Mouse (Mus musculus) kidney, adult 2 months (tissue): ENCODE data around the gene Mgp. TPM values are rescaled to one million over a fixed set of nuclear protein-coding genes. Genes with fewer than 3 reads are reported as not detected.

Experiments used
- DNase-seq: peaks from one replicate; pipeline ENCODE4 v3.0.0; 2021
- H3K27ac ChIP-seq: fragments of 200-500 bp; 2 replicates; pipeline ENCODE4 v1.5.1; 2012; ENCODE audit warnings: low read depth, low read length, control low read depth, inconsistent platforms; ENCODE audit not compliant: insufficient read depth
- H3K27me3 ChIP-seq: fragments of 200-500 bp; replicated peaks from 2 replicates; pipeline ENCODE4 v1.6.1; 2012; ENCODE audit warnings: mild to moderate bottlenecking, moderate library complexity, low read length, inconsistent platforms; ENCODE audit not compliant: control insufficient read depth, insufficient read depth
- H3K36me3 ChIP-seq: fragments of 200-500 bp; 2 replicates; pipeline ENCODE4 v1.6.1; 2012; ENCODE audit warnings: mild to moderate bottlenecking, moderate library complexity, low read length, inconsistent platforms; ENCODE audit not compliant: control insufficient read depth, insufficient read depth
- H3K4me1 ChIP-seq: fragments of 200-500 bp; 2 replicates; pipeline ENCODE4 v1.6.1; 2011; ENCODE audit warnings: low read length; ENCODE audit not compliant: control insufficient read depth, insufficient read depth
- H3K4me3 ChIP-seq: fragments of 200-500 bp; 2 replicates; pipeline ENCODE4 v1.5.1; 2011; ENCODE audit warnings: mild to moderate bottlenecking, low read depth, low read length, control low read depth; ENCODE audit not compliant: insufficient read depth
- CTCF ChIP-seq: fragments of 200-500 bp; conservative IDR thresholded peaks from 2 replicates; pipeline ENCODE4 v1.5.1; 2011; ENCODE audit warnings: low read depth, mild to moderate bottlenecking, control low read depth, low read length, moderate library complexity, mixed read lengths; ENCODE audit not compliant: insufficient read depth, insufficient read length
- POLR2A ChIP-seq: fragments of 200-500 bp; IDR thresholded peaks from one replicate; pipeline ENCODE4 v1.6.1; 2011; ENCODE audit warnings: low read depth, low read length, control low read depth
- WGBS: fragments of 180-500 bp; shearing (Covaris S2); methylation state at CpG from one replicate; pipeline ENCODE4 v1.1.7; 2018; 5-methylcytosine and 5-hydroxymethylcytosine counted together
- polyA plus RNA-seq: library from polyadenylated mRNA; depleted of rRNA; stranded (reverse); fragments of >200 nt; gene quantifications from 2 replicates; pipeline ENCODE4 v1.2.3, GENCODE M21; 2012

Gene Mgp
- polyA plus RNA-seq, 1 experiment = 725 TPM

- H3K27me3 ChIP-seq = no peaks in the 10 kb centered on the region
- no peaks in the 10 kb centered on the region for H3K4me1 ChIP-seq
- no peak overlapping the region for H3K27ac ChIP-seq
- TF ChIP-seq CTCF (0 out of 2 replicates have a peak, but pooled peaks have one; percentile 11), POLR2A (no peak)
- WGBS = 38% methylated on average over 9 of the region's 9 CpGs
- no peaks in the 10 kb centered on the region for H3K36me3 ChIP-seq
- no peak overlapping the region for H3K4me3 ChIP-seq
- peak; percentile 68 for DNase-seq
Measured at GRCm38 (mm10) chr6:136861020-136861419, 14.6 kb downstream of the Mgp start.

- Histone ChIP-seq H3K27me3 (no peaks in the 10 kb centered on the region), H3K27ac (0 out of 2 replicates have a peak overlapping the region, but pooled peaks have one; percentile 13), H3K4me3 (no peak overlapping the region), H3K36me3 (no peaks in the 10 kb centered on the region), H3K4me1 (no peaks in the 10 kb centered on the region)
- DNase-seq = no peak
- no peak for TF ChIP-seq CTCF
- TF ChIP-seq POLR2A = no peak
- 69% methylated on average over 8 of the region's 8 CpGs for WGBS
Measured at GRCm38 (mm10) chr6:136858420-136858819, 17.2 kb downstream of the Mgp start.

- WGBS = 35% methylated on average over 11 of the region's 11 CpGs
- TF ChIP-seq CTCF = no peak
- TF ChIP-seq POLR2A = no peak
- Histone ChIP-seq H3K4me3 (no peak overlapping the region), H3K4me1 (peaks cover 1% of the 10 kb centered on the region), H3K27me3 (no peaks in the 10 kb centered on the region), H3K27ac (peak overlapping the region; percentile 50), H3K36me3 (no peaks in the 10 kb centered on the region)
- DNase-seq = peak; percentile 63
Measured at GRCm38 (mm10) chr6:136857873-136858260, 17.8 kb downstream of the Mgp start.

GRCm38 (mm10) chr6:136857186-136857872 is 18.3 kb downstream of the Mgp start, which contains the start of gene Art4:
Art4 (minus strand) TSS chr6:136857733.
- peaks cover 6% of the 10 kb centered on the region for H3K4me1 ChIP-seq
- peak; percentile 25 for DNase-seq
- peak within 1 kb of the TSS; percentile 9 for H3K4me3 ChIP-seq
- 61% methylated on average over 18 of the region's 18 CpGs for WGBS
- H3K27ac ChIP-seq = peak within 1 kb of the TSS; percentile 50
- H3K27me3 ChIP-seq = no peaks in the 10 kb centered on the region
- TF ChIP-seq CTCF (no peak), POLR2A (no peak)
- no peaks in the 10 kb centered on the region for H3K36me3 ChIP-seq

- Histone ChIP-seq H3K27me3 (no peaks in the 10 kb centered on the region), H3K36me3 (no peaks in the 10 kb centered on the region), H3K27ac (peak overlapping the region; percentile 53; the same call in 1 of the 2 replicates), H3K4me1 (peaks cover 6% of the 10 kb centered on the region), H3K4me3 (peak overlapping the region; percentile 20)
- TF ChIP-seq POLR2A (no peak), CTCF (no peak)
- DNase-seq = peak; percentile 27
- 44% methylated on average over 14 of the region's 14 CpGs for WGBS
Measured at GRCm38 (mm10) chr6:136856071-136856636, 19.5 kb downstream of the Mgp start.

GRCm38 (mm10) chr6:136855183-136855582 is 20.4 kb downstream of the Mgp start:
- Histone ChIP-seq H3K4me3 (no peak overlapping the region), H3K27ac (no peak overlapping the region), H3K36me3 (no peaks in the 10 kb centered on the region), H3K27me3 (no peaks in the 10 kb centered on the region), H3K4me1 (peaks cover 6% of the 10 kb centered on the region)
- no peak for DNase-seq
- no peak for TF ChIP-seq CTCF
- no peak for TF ChIP-seq POLR2A
- 51% methylated on average over 2 of the region's 2 CpGs for WGBS

- no peak overlapping the region for H3K4me3 ChIP-seq
- H3K27ac ChIP-seq = no peak overlapping the region
- 83% methylated on average over 11 of the region's 11 CpGs for WGBS
- H3K27me3 ChIP-seq = no peaks in the 10 kb centered on the region
- H3K36me3 ChIP-seq = no peaks in the 10 kb centered on the region
- TF ChIP-seq CTCF (no peak), POLR2A (no peak)
- peaks cover 6% of the 10 kb centered on the region for H3K4me1 ChIP-seq
- no peak for DNase-seq
Measured at GRCm38 (mm10) chr6:136854361-136854781, 21.3 kb downstream of the Mgp start.
